Mouse (Mus musculus) B cell, adult 2 months (primary cell): ENCODE results near the gene Tenm3.

Experiments
- DNase-seq, 2 experiments: peaks; one replicate each; pipeline ENCODE4 v3.0.0; 2022

The Tenm3 gene

GRCm38 (mm10) chr8:48803070-48803469 lies 40.7 kb downstream of the Tenm3 start:
- DNase-seq, result no peak

- DNase-seq, result no peak
These were observed 41.5 kb downstream of the Tenm3 start for GRCm38 (mm10) chr8:48802231-48802630.

DNA sequence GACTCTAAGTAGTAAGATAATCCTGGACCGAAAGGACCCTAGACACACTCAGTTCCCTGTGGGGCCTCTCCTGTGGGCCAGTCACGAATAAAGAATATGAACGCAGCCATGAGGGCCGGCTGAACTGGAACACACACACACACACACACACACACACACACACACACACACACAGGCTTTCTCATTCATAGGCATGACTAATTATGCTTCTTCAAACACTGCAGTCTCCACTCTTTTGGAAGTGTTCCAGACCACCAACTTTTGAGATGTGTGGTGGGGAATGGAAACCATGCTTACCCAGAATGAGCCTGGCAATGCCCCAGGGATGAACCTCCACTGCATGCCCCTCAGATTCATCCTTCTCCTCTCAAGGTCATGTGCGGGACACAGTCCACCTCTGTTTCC lies 45.8 kb downstream of the Tenm3 start:
- no peak for DNase-seq

DNA sequence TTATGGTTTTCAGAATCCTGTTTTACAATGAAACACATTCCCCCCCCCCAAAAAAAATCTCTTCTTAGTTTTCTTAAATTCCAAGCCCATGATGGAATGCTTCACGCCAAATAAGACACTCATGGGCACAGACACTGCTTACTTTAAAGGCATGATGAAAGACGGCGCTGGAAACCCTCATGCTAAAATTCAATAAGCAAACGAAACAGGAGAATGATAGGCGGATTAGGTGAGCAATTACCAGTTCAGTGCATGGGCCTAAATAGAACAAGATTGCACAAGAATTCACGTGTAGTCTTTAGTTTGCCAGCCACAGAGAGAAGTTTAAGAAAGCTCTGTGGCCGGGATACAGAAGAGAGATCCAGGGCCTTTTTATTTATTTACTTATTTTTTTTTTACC lies 49.5 kb downstream of the Tenm3 start:
- DNase-seq, result no peak

DNA sequence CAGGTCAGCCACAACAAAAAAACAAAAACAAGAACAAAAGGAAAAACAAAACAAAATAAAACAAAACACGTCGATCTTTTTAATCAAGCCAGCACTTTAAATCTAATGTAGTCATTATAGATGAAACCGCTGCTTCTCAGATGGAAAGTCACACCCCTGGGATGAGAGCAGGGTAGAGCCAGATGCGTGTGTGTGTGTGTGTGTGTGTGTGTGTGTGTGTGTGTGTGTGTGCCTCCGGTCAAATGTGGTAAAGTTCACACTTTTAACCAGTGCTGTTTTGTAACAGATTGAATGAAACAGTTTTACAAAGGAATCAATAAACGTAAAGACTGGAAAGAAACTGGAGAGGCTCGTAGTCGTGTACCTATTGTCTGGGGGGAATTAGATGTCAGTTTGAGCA lies 50.0 kb downstream of the Tenm3 start:
- DNase-seq, result no peak

DNA sequence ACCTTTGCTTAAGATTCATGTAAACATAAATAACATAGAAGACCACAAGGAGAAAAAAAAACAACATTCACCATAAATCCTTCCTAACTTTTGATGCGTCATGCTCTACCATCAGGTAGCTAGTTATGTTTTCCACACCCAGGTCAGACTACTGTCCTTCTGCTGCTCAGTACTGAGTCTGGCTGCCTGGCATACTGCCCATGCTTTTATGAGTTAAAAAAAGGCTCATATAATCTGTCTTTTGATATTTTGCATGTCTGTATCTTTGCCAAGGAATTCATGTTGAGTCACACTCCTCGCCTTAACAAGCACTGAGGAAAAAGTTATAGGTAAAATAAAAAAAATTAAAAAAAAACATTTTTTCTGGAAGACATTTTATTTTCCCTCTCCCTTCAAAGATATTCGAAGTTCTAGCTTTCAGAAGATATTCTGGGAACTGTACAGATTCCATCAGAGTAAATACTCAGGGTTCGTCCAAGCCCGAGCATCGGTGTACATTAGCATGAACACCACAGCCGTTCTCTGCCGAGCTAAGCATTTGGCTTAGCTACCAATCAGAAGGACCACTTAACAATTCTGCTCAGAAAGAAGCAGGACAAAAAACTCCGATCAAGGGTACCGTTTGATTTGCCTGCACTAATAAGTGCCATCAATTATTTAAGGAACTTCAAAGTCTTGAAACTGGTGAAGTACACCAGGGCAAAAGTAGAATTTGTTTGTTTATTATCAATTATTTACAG lies 51.0 kb downstream of the Tenm3 start:
- no peak for DNase-seq

- DNase-seq, result no peak
These were observed 60.4 kb downstream of the Tenm3 start for GRCm38 (mm10) chr8:48783308-48783707.

GRCm38 (mm10) chr8:48780628-48781027 lies 63.1 kb downstream of the Tenm3 start:
- no peak for DNase-seq

GRCm38 (mm10) chr8:48779194-48779593 lies 64.6 kb downstream of the Tenm3 start:
- no peak for DNase-seq

DNA sequence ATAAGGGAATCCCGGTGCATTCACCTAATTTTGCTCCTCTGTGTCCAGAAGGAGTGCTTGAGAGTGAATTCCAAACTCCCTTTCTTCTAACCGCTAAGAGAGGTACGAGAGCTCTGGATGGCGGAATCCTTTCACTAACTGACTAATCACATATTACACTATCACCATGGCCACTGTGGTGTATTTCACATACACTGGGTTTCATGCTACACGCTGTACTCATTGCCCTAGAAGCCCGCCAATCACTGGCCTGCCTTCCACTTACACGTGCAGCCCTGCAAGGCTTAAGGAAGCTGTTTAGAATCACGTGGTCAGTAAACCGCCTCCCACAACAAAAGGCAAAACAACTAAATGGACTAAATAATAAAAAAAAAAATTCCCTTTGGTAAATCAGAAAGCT lies 67.7 kb downstream of the Tenm3 start:
- no peak for DNase-seq

DNA sequence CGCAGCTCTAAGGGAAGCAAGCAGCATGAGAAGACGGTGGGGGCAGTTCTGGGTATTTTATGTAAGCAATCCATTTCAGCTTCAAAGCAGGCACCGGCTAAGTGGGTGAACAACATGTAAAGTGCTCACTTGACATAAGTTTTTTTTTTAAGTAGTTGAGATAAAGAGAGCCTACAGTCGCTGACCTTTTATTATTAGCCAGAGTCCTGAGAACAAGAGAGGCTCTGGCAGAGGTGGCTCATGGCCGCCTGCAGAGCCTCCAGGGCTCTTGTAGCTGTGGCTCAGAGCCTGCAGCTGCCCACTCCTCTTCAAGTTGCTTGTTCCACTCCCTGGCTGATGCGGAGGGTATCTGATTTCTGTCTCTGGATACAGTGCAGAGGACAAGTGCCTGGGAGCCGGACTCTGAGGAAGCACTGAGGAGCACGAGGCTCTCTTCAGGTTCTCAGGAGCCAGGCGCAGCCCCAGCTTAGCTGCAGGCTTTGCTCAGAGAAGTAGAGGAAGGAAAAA lies 68.2 kb downstream of the Tenm3 start:
- DNase-seq, result no peak

DNA sequence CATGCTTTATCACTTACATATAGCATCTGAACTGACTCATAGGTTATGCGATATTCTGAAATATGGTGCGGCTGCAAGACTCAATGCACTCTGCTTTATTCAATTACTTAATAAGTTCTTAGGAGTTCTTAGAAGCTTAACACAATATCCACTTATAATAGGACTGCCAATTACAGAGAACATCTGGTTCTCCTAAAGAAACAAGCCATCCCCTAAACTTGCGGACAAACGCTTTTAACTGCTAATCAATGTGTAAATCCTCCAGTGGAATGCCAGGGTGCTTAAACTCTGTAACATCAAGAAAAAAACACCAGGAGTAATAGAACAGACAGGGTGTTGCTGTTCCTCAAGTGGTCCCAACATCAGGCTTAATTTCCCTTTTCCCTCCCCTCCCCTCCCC lies 68.9 kb downstream of the Tenm3 start:
- DNase-seq, result no peak

DNA sequence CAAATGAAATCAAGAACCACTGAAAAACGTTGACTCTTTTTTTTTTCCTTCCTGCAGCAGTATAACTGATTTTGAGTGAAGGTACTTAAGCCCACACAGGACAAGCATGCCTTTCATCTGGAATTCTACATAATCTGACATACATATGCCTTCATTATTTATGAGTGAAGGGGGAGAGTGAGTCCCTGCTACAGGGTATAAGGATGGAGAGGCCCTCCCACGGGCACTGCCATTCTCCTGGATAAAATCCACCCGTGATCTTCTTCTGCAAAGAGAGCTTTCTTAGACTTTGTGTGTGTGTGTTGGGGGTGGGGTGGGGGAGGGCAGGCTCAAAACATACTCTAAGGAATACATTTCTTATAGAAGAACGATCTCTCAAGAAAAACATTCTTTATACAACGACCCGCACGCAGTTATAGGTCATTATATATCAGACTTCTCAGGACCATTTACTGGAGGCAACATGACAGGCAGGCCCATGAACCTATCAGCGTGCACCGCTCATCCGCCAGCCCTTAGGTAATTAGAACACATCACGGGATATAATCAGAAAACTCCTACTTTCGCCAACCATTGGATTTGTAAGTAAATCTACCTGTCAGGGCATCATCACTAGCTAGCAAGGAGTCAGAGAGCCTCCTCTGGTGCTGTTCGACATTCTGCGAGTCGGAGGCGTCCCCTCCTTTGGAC lies 77.1 kb downstream of the Tenm3 start:
- DNase-seq, result no peak

- DNase-seq, result no peak
These were observed 78.5 kb downstream of the Tenm3 start for GRCm38 (mm10) chr8:48765212-48765611.

GRCm38 (mm10) chr8:48764011-48764410 lies 79.7 kb downstream of the Tenm3 start:
- no peak for DNase-seq

DNA sequence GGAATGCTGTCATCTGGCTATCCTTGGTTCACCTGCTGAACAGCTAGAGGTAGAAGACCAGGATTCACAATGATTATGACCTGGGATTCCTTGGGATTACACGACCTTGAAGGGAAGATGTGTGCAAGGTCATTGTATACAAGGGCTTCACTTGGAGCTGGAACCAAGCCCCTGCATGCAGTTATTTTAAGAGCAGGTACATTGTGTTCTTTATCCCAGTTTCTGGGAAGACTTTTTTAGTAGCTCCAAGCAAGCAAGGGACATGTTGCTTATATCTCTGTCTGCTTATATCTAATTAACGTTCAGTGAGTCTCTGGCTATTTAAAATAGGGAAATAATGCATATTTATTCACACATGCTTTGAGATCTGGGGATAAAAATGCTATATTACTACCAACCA lies 86.9 kb downstream of the Tenm3 start:
- DNase-seq, result no peak

DNA sequence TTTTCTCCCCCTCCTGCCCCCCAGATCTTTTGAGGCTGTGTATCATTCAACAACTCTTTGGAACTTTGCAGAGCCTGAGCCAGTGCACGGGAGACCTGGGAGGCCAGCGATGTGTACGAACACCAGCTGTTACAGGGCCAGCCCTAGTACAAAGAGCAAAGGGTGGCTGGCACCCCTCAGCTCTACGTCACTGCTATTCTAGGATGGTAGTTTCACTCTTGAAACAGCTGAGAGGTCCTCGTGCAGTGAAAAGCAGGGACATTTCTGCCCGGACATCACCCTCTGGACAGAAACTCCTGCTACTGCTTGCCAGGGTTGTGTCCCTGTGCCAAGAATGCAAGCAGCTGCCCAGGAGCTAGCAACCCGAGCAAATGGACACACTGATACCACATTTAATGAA lies 88.3 kb downstream of the Tenm3 start:
- DNase-seq, result no peak

GRCm38 (mm10) chr8:48754959-48755358 lies 88.8 kb downstream of the Tenm3 start:
- DNase-seq, result no peak

DNA sequence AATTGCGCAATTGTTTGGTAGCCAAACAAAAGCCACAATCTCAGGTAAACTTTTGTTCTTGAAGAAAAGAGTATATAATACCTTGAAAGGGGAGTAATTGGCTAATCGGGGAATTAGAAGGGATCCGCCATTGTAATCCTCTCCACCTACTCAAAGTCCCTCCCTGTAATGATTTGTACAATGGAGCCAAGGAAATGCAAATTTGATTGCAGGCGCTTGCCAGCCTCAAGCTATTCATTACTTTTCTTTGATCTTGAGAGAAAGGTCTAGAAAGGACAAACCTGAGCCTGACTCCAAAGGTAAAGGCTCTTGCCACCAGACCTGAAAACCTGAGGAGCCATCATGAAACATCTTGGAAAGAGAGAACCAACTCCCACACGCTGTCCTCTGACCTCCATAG lies 91.8 kb downstream of the Tenm3 start:
- DNase-seq, result no peak

DNA sequence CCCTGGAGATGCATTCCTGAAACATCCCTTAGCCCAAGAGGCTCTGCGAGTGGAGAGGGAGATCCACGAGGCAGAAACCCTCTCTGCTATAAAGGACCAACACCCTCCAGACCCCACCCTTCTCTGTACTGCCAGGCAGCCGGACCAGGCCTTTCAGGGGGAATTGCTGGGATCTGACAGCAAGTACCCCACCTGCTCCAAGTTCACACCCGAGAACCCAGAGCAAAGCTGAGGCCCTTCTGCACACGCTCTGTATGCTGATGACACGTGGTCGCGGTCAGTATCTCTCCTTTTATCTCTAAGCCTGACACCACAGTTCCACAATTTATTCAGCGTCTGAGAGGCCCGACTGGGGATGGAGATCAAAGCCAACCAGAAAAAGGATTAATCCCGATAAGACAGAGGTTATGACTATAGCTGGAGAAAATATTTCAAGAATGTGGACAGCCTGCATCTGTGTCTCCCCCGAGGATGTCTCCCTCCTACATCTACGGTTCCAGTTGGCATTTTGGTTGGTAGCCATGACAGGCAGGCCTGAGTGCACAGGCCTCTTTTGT lies 95.2 kb downstream of the Tenm3 start:
- no peak for DNase-seq

DNA sequence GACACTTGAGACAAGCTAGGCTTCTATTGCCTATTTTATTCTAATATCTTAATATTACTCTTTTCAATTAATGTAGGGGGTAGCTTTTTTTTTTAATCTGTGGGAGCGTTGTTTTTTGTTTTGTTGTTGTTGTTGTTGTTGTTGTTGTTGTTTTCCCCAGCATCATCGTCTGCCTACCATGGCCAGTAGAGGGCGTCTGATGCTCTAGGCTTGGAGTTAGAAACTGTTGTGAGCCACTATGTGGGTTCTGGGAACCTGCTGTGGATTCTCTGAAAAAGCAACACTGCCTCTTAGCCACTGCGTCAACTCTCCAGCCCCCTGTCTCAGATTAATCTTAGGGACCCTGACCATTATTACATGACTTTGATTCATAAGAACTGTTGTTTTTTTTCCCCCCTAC lies 99.8 kb downstream of the Tenm3 start:
- no peak for DNase-seq

DNA sequence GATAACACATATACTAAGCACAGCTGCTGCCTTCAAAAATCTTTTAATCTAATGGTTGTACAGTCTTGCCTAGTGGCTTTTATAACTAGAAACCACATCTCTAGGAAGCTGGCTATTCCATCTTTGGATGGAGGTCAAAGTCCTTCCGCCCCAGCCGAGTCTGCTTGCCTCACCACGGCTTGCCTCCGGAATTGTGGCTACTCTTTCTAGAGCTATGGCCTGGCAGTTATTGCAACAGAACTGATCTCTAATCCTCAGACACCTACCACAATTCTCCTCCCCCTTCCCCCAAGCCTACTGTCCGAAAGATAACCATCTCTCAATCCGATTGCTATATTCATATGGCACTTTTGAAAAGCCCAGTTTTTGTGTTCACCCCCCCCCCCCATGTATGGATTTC lies 101.0 kb downstream of the Tenm3 start:
- no peak for DNase-seq

GRCm38 (mm10) chr8:48740951-48741350 lies 102.8 kb downstream of the Tenm3 start:
- no peak for DNase-seq

DNA sequence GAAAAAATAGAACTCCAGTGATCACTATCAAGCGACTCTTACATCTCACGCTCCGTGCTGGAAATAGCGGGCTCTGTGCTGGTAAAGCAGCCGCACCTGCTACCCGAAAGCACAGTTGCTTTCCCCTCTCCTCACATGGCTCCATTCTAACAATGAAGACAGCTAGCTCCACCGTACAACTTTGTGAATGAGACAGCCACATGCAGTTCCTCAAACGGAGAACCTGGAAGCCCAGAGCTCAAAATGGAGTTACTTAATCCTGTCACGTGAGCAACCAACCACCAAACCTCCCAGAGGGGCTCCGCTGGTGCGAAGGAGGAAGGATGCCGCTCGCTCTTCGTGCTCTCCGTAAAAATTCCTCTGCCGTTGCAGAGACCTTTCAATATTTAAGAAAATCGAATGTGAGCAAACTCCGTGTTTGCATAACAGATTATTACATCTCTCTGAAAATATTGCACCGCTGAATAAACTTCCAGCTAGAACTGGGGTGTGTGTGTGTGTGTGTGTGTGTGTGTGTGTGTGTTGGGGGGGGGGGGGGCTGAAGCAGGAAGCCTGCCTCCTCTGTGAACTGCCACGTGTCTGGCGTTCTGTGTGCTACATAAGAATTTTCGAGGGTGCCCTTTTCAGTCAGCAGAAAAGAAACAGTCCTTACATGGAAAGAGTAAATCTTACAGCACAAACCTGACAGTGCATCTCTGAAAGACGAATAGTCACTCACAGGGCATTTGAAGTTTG lies 103.4 kb downstream of the Tenm3 start:
- DNase-seq, result no peak
